9 mouse cellular contexts compared by ENCODE assay signal in genomic region chr2:18680501-18680900, GRCm38 (mm10). TPM values are rescaled to one million over a fixed set of nuclear protein-coding genes. Genes with fewer than 3 reads are reported as not detected.
DNase-seq lines count a peak whose midpoint lies in the region; ATAC-seq and TF ChIP-seq lines count a peak whose summit lies in the region.
"Had no signal": no experiment of that assay in that cellular context is flagged by ENCODE, and none has a peak within 500 bp of the region (broad histone marks: within the 10 kb centered on the region; RNA-seq: fewer than 3 reads in every experiment).

No protein-coding gene starts in this region.

- H3K27ac ChIP-seq in spleen, adult 2 months (ENCODE audit: insufficient read depth, low read length): no peak overlapping the region
- no peak overlapping the region for H3K27ac ChIP-seq in liver, embryonic 12.5 days
- H3K27ac ChIP-seq in stomach, postnatal 0 days (replicated peaks): no peak overlapping the region

- no peak for TF ChIP-seq EP300 in stomach, postnatal 0 days (optimal IDR thresholded peaks at IDR 0.05)

- H3K4me1 ChIP-seq in spleen, adult 2 months (ENCODE audit: control insufficient read depth, insufficient read depth, insufficient read length): peaks cover 8% of the 10 kb centered on the region
- peaks cover 29% of the 10 kb centered on the region for H3K4me1 ChIP-seq in liver, embryonic 12.5 days
- H3K4me1 ChIP-seq in stomach, postnatal 0 days (replicated peaks; ENCODE audit: control insufficient read depth, insufficient read depth): peaks cover 3% of the 10 kb centered on the region

- no peaks in the 10 kb centered on the region for H3K9me3 ChIP-seq in liver, embryonic 12.5 days (replicated peaks)
- H3K9me3 ChIP-seq in stomach, postnatal 0 days (ENCODE audit: control insufficient read depth, low read length): no peaks in the 10 kb centered on the region

- H3K9ac ChIP-seq in liver, embryonic 12.5 days: no peak overlapping the region
- no peak overlapping the region for H3K9ac ChIP-seq in stomach, postnatal 0 days (ENCODE audit: low read length)

- peaks cover 14% of the 10 kb centered on the region for H3K27me3 ChIP-seq in spleen, adult 2 months (ENCODE audit: control insufficient read depth, insufficient read depth, low read length)
- peaks cover 73% of the 10 kb centered on the region for H3K27me3 ChIP-seq in liver, embryonic 12.5 days (replicated peaks)
- no peaks in the 10 kb centered on the region for H3K27me3 ChIP-seq in stomach, postnatal 0 days (ENCODE audit: control insufficient read depth, insufficient read depth, low read length)

- peaks cover 4% of the 10 kb centered on the region for H3K36me3 ChIP-seq in spleen, adult 2 months (ENCODE audit: control insufficient read depth, insufficient read depth, low read length)
- peaks cover 11% of the 10 kb centered on the region; the same call in 1 of the 2 replicates for H3K36me3 ChIP-seq in liver, embryonic 12.5 days
- peaks cover 5% of the 10 kb centered on the region; the same call in 1 of the 2 replicates for H3K36me3 ChIP-seq in stomach, postnatal 0 days (ENCODE audit: control insufficient read depth, insufficient read depth, low read length)

- TF ChIP-seq POLR2A in spleen, adult 2 months (IDR thresholded peaks at IDR 0.05; ENCODE audit: low read depth, low read length): no peak

- peak; percentile 76 for DNase-seq in heart, adult 11 months
- no peak for DNase-seq in heart, adult 18-20 months
- DNase-seq in spleen, adult 2 months (ENCODE audit: low read depth in 1 of 2, low spot score in 2 of 2): no peak
- no peak for DNase-seq in spleen, adult 12 weeks (ENCODE audit: low spot score)
- no peak for DNase-seq in stomach, postnatal 0 days (ENCODE audit: low spot score)
- no peak for DNase-seq in thymus, postnatal 4 days
- no peak for DNase-seq in kidney, adult 11 months

- H3K4me3 ChIP-seq in spleen, adult 2 months (ENCODE audit: extremely low read depth, insufficient read depth, insufficient read length): peak overlapping the region; percentile 36
- peak overlapping the region; percentile 48 for H3K4me3 ChIP-seq in liver, embryonic 12.5 days
- H3K4me3 ChIP-seq in stomach, postnatal 0 days (ENCODE audit: low read depth, low read length): peak overlapping the region; percentile 33

- no peak for TF ChIP-seq CTCF in spleen, adult 2 months (IDR thresholded peaks at IDR 0.05; ENCODE audit: extremely low read depth, insufficient read depth, insufficient read length, insufficient replicate concordance)
- no peak for TF ChIP-seq CTCF in stomach, postnatal 0 days (IDR thresholded peaks at IDR 0.05; ENCODE audit: low read depth)

- H3K4me2 ChIP-seq in liver, embryonic 12.5 days: peak overlapping the region; percentile 66
- H3K4me2 ChIP-seq in stomach, postnatal 0 days (replicated peaks; ENCODE audit: low read depth): peak overlapping the region; percentile 61

- WGBS in spleen, adult 2 months: 8% methylated on average over 4 of the region's 4 CpGs
- WGBS in liver, embryonic 12.5 days (ENCODE audit: insufficient replicate concordance): 2% methylated on average over 4 of the region's 4 CpGs
- WGBS in stomach, postnatal 0 days: 10% methylated on average over 4 of the region's 4 CpGs

- ATAC-seq in liver, embryonic 12.5 days: no peak
- no peak for ATAC-seq in stomach, postnatal 0 days (ENCODE audit: low FRiP score, low TSS enrichment)

RNA-seq across cellular contexts. Expression of gene Bmi1, which starts 3.7 kb away (rescaled TPM):
- 10 to 100 TPM; 59.2 to 63.0 TPM for total RNA-seq in heart, adult 18-20 months (2021)
- polyA plus RNA-seq in spleen, adult 2 months (2012; rRNA removed): 9.0 and 13.0 TPM in 2 replicates
- polyA plus RNA-seq in liver, embryonic 12.5 days (2016; fragmentation: Nextera tagmentation; extraction: Ambion mirVana): 9.5 and 9.7 TPM in 2 replicates
- polyA plus RNA-seq in stomach, postnatal 0 days (2015; fragmentation: Nextera tagmentation; extraction: Ambion mirVana): 10.5 and 12.0 TPM in 2 replicates

RNA-seq across cellular contexts. Expression of gene Commd3, which starts 8.3 kb away (rescaled TPM):
- total RNA-seq in heart, adult 18-20 months (2021): 100 to 1,000 TPM in 1 of 2 experiments, 10 to 100 TPM in 1; 98.5 to 115 TPM
- 19.3 and 20.2 TPM in 2 replicates for polyA plus RNA-seq in spleen, adult 2 months (2012; rRNA removed)
- polyA plus RNA-seq in liver, embryonic 12.5 days (2016; fragmentation: Nextera tagmentation; extraction: Ambion mirVana): 102 TPM in 2 replicates
- 169 and 178 TPM in 2 replicates for polyA plus RNA-seq in stomach, postnatal 0 days (2015; fragmentation: Nextera tagmentation; extraction: Ambion mirVana)

RNA-seq across cellular contexts. Expression of gene Spag6, which starts 13.3 kb away (rescaled TPM):
- total RNA-seq in heart, adult 18-20 months (2021): under 1 TPM in 1 of 2 experiments, not detected in 1; 0.55 TPM
- 0.51 and 0.80 TPM in 2 replicates for polyA plus RNA-seq in spleen, adult 2 months (2012; rRNA removed)
- not detected in 2 replicates for polyA plus RNA-seq in liver, embryonic 12.5 days (2016; fragmentation: Nextera tagmentation; extraction: Ambion mirVana)
- 0.10 and 0.21 TPM in 2 replicates for polyA plus RNA-seq in stomach, postnatal 0 days (2015; fragmentation: Nextera tagmentation; extraction: Ambion mirVana)
- polyA plus RNA-seq: erythroblast, embryonic 14.5 days had no signal
